In the genomic region with DNA sequence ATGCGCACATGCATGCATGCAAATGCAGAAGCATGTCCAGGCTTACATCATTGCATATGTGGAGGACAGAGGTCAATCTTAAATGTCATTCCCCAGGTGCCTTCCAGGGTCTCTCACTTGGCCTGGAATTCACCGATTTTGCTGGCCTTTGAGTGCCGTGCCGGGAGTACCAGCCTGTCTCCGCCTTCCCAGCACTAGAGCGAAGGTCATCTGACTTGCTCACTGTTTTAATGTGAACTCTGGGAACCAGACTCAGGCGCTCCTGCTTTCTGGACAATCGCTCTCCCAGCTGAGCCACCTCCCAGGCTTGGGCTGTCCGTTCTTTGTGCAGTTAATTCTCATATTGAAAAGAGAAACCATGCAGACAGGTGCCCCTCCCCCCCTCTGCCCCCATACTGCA, we compare ENCODE assay signal across 39 mouse cellular contexts. TPM values are rescaled to one million over a fixed set of nuclear protein-coding genes. Genes with fewer than 3 reads are reported as not detected.
DNase-seq lines count a peak whose midpoint lies in the region; ATAC-seq lines count a peak whose summit lies in the region.
"Had no signal": no experiment of that assay in that cellular context is flagged by ENCODE, and none has a peak within 500 bp of the region (broad histone marks: within the 10 kb centered on the region; RNA-seq: fewer than 3 reads in every experiment).

No protein-coding gene starts in this region.

- no peak for DNase-seq in forebrain, embryonic 11.5 days (ENCODE audit: low spot score)
- DNase-seq in kidney, postnatal 14 days = peak; percentile 18
- no peak for DNase-seq in midbrain, embryonic 11.5 days (ENCODE audit: low spot score, missing footprints)
- DNase-seq: adrenal gland, postnatal 25 days; cerebellum, adult 2 months; forebrain, postnatal 0 days; heart, adult 2 months; heart, postnatal 4 days; kidney, adult 18-20 months; lung, adult 18-20 months; lung, postnatal 4 days; spleen, adult 18-20 months; thymus, postnatal 14 days had no signal

- no peak for ATAC-seq in forebrain, embryonic 15.5 days (replicated peaks)
- ATAC-seq in forebrain, embryonic 11.5 days (replicated peaks; ENCODE audit: low FRiP score) = no peak
- no peak for ATAC-seq in kidney, embryonic 15.5 days (replicated peaks; ENCODE audit: low FRiP score)
- no peak for ATAC-seq in midbrain, embryonic 12.5 days (ENCODE audit: low FRiP score, low read depth)
- no peak for ATAC-seq in midbrain, embryonic 11.5 days (ENCODE audit: low FRiP score)
- no peak for ATAC-seq in megakaryocyte, adult 5-6 weeks (ENCODE audit: poor library complexity, severe bottlenecking)
- ATAC-seq: CD4-positive, CD25-positive, alpha-beta regulatory T cell, adult 4 months; forebrain, postnatal 0 days; liver, embryonic 12.5 days; lung, postnatal 0 days had no signal

- H3K4me1 ChIP-seq in forebrain, embryonic 15.5 days = peaks cover 24% of the 10 kb centered on the region
- H3K4me1 ChIP-seq in forebrain, embryonic 11.5 days (replicated peaks; ENCODE audit: control insufficient read depth, insufficient read depth, low read length) = peaks cover 7% of the 10 kb centered on the region
- H3K4me1 ChIP-seq in kidney, embryonic 15.5 days = no peaks in the 10 kb centered on the region
- H3K4me1 ChIP-seq in midbrain, embryonic 12.5 days = peaks cover 27% of the 10 kb centered on the region
- no peaks in the 10 kb centered on the region for H3K4me1 ChIP-seq in midbrain, embryonic 11.5 days (ENCODE audit: control insufficient read depth, insufficient read depth, low read length)
- H3K4me1 ChIP-seq: heart, embryonic 12.5 days had no signal

- no peak overlapping the region for H3K9ac ChIP-seq in forebrain, embryonic 15.5 days (replicated peaks)
- no peak overlapping the region for H3K9ac ChIP-seq in forebrain, embryonic 11.5 days (ENCODE audit: low read length)
- H3K9ac ChIP-seq in kidney, embryonic 15.5 days = no peak overlapping the region
- H3K9ac ChIP-seq in midbrain, embryonic 12.5 days (replicated peaks) = no peak overlapping the region
- H3K9ac ChIP-seq in midbrain, embryonic 11.5 days (ENCODE audit: low read length) = no peak overlapping the region
- H3K9ac ChIP-seq: forebrain, postnatal 0 days; heart, embryonic 12.5 days; hindbrain, embryonic 15.5 days; liver, embryonic 12.5 days had no signal

- no peak overlapping the region for H3K4me2 ChIP-seq in forebrain, embryonic 15.5 days (replicated peaks)
- H3K4me2 ChIP-seq in forebrain, embryonic 11.5 days (ENCODE audit: low read depth, low read length, severe bottlenecking) = no peak overlapping the region
- H3K4me2 ChIP-seq in kidney, embryonic 15.5 days = no peak overlapping the region
- no peak overlapping the region for H3K4me2 ChIP-seq in midbrain, embryonic 12.5 days (replicated peaks)
- no peak overlapping the region for H3K4me2 ChIP-seq in midbrain, embryonic 11.5 days
- H3K4me2 ChIP-seq: heart, embryonic 12.5 days; hindbrain, embryonic 15.5 days; liver, embryonic 12.5 days had no signal

- no peaks in the 10 kb centered on the region for H3K27me3 ChIP-seq in forebrain, embryonic 15.5 days
- H3K27me3 ChIP-seq in forebrain, embryonic 11.5 days (ENCODE audit: control insufficient read depth, insufficient read depth, low read length) = no peaks in the 10 kb centered on the region
- H3K27me3 ChIP-seq in kidney, embryonic 15.5 days = peaks cover 17% of the 10 kb centered on the region
- no peaks in the 10 kb centered on the region for H3K27me3 ChIP-seq in midbrain, embryonic 12.5 days
- no peaks in the 10 kb centered on the region for H3K27me3 ChIP-seq in midbrain, embryonic 11.5 days (ENCODE audit: control insufficient read depth, insufficient read depth, low read length)
- H3K27me3 ChIP-seq: heart, embryonic 12.5 days; hindbrain, embryonic 15.5 days had no signal

- H3K4me3 ChIP-seq in forebrain, embryonic 15.5 days = no peak overlapping the region
- no peak overlapping the region for H3K4me3 ChIP-seq in forebrain, embryonic 11.5 days (ENCODE audit: low read depth, low read length)
- no peak overlapping the region for H3K4me3 ChIP-seq in kidney, embryonic 15.5 days (replicated peaks)
- no peak overlapping the region for H3K4me3 ChIP-seq in midbrain, embryonic 12.5 days
- no peak overlapping the region for H3K4me3 ChIP-seq in midbrain, embryonic 11.5 days (ENCODE audit: low read depth, low read length)
- H3K4me3 ChIP-seq: erythroblast, embryonic 14.5 days; heart, adult 2 months; heart, embryonic 12.5 days; hindbrain, embryonic 15.5 days; liver, embryonic 12.5 days had no signal

- 58% methylated on average over 9 of the region's 9 CpGs for WGBS in forebrain, embryonic 15.5 days
- WGBS in forebrain, embryonic 11.5 days = 66% methylated on average over 9 of the region's 9 CpGs
- WGBS in kidney, embryonic 15.5 days = 75% methylated on average over 9 of the region's 9 CpGs
- whole genome bisulfite sequencing in midbrain, embryonic 12.5 days = 61% methylated on average over 9 of the region's 9 CpGs
- WGBS in midbrain, embryonic 11.5 days = 66% methylated on average over 9 of the region's 9 CpGs

- H3K9me3 ChIP-seq in forebrain, embryonic 15.5 days = no peaks in the 10 kb centered on the region
- H3K9me3 ChIP-seq in forebrain, embryonic 11.5 days (ENCODE audit: control insufficient read depth, low read length) = peaks cover 4% of the 10 kb centered on the region; the same call in 1 of the 2 replicates
- H3K9me3 ChIP-seq in kidney, embryonic 15.5 days (replicated peaks) = no peaks in the 10 kb centered on the region
- no peaks in the 10 kb centered on the region for H3K9me3 ChIP-seq in midbrain, embryonic 12.5 days
- no peaks in the 10 kb centered on the region for H3K9me3 ChIP-seq in midbrain, embryonic 11.5 days (ENCODE audit: control insufficient read depth, low read length)
- H3K9me3 ChIP-seq: hindbrain, embryonic 15.5 days; liver, embryonic 12.5 days had no signal

- peak overlapping the region; percentile 3; the same call in 1 of the 2 replicates for H3K27ac ChIP-seq in forebrain, embryonic 15.5 days (replicated peaks)
- H3K27ac ChIP-seq in forebrain, embryonic 11.5 days (ENCODE audit: low read depth, low read length) = no peak overlapping the region
- H3K27ac ChIP-seq in kidney, embryonic 15.5 days = no peak overlapping the region
- peak overlapping the region; percentile 65 for H3K27ac ChIP-seq in midbrain, embryonic 12.5 days (replicated peaks)
- no peak overlapping the region for H3K27ac ChIP-seq in midbrain, embryonic 11.5 days (ENCODE audit: low read depth, low read length)
- H3K27ac ChIP-seq: heart, adult 2 months; hindbrain, embryonic 15.5 days; kidney, postnatal 0 days; liver, embryonic 12.5 days had no signal

- peaks cover 41% of the 10 kb centered on the region for H3K36me3 ChIP-seq in forebrain, embryonic 15.5 days
- H3K36me3 ChIP-seq in forebrain, embryonic 11.5 days (ENCODE audit: control insufficient read depth, insufficient read depth, low read length) = peaks cover 6% of the 10 kb centered on the region; the same call in 1 of the 2 replicates
- peaks cover 22% of the 10 kb centered on the region for H3K36me3 ChIP-seq in kidney, embryonic 15.5 days
- H3K36me3 ChIP-seq in midbrain, embryonic 12.5 days = peaks cover 64% of the 10 kb centered on the region
- peaks cover 3% of the 10 kb centered on the region; the same call in 1 of the 2 replicates for H3K36me3 ChIP-seq in midbrain, embryonic 11.5 days (ENCODE audit: control insufficient read depth, insufficient read depth, low read length)
- H3K36me3 ChIP-seq: liver, embryonic 12.5 days had no signal

RNA-seq across cellular contexts. Expression of gene Dusp3, which starts 19.5 kb away (rescaled TPM):
- polyA plus RNA-seq in forebrain, embryonic 15.5 days (2015; fragmentation: Nextera tagmentation; extraction: Ambion mirVana) = 11.0 and 13.0 TPM in 2 replicates
- 10.4 and 11.6 TPM in 2 replicates for polyA plus RNA-seq in forebrain, embryonic 11.5 days (2014; fragmentation: Nextera tagmentation; extraction: Ambion mirVana)
- 32.8 and 33.8 TPM in 2 replicates for polyA plus RNA-seq in kidney, embryonic 15.5 days (2015; fragmentation: Nextera tagmentation; extraction: Ambion mirVana)
- polyA plus RNA-seq in midbrain, embryonic 12.5 days (2016; fragmentation: Nextera tagmentation; extraction: Ambion mirVana) = 9.3 and 9.6 TPM in 2 replicates
- 11.1 and 11.6 TPM in 2 replicates for polyA plus RNA-seq in midbrain, embryonic 11.5 days (2014; fragmentation: Nextera tagmentation; extraction: Ambion mirVana)
- total RNA-seq in megakaryocyte, adult 5-6 weeks (2015) = 24.9 and 30.3 TPM in 2 replicates
- total RNA-seq in megakaryocyte, adult 5-6 weeks (2017) = 21.9 and 25.2 TPM in 2 replicates

RNA-seq across cellular contexts. Expression of gene Mpp3, which starts 22.0 kb away (rescaled TPM):
- polyA plus RNA-seq in forebrain, embryonic 15.5 days (2015; fragmentation: Nextera tagmentation; extraction: Ambion mirVana) = 46.2 and 48.5 TPM in 2 replicates
- polyA plus RNA-seq in forebrain, embryonic 11.5 days (2014; fragmentation: Nextera tagmentation; extraction: Ambion mirVana) = 22.1 and 24.1 TPM in 2 replicates
- polyA plus RNA-seq in kidney, embryonic 15.5 days (2015; fragmentation: Nextera tagmentation; extraction: Ambion mirVana) = 7.8 and 11.0 TPM in 2 replicates
- 32.1 and 33.2 TPM in 2 replicates for polyA plus RNA-seq in midbrain, embryonic 12.5 days (2016; fragmentation: Nextera tagmentation; extraction: Ambion mirVana)
- 14.4 and 15.5 TPM in 2 replicates for polyA plus RNA-seq in midbrain, embryonic 11.5 days (2014; fragmentation: Nextera tagmentation; extraction: Ambion mirVana)
- total RNA-seq in megakaryocyte, adult 5-6 weeks (2015) = not detected in 2 replicates
- not detected in 2 replicates for total RNA-seq in megakaryocyte, adult 5-6 weeks (2017)
- total RNA-seq: megakaryocyte-erythroid progenitor cell, adult 5-6 weeks; neutrophil, adult 5-6 weeks had no signal
- polyA plus RNA-seq: erythroblast, embryonic 14.5 days had no signal

RNA-seq across cellular contexts. Expression of gene Cfap97d1, which starts 22.2 kb away (rescaled TPM):
- polyA plus RNA-seq in forebrain, embryonic 15.5 days (2015; fragmentation: Nextera tagmentation; extraction: Ambion mirVana) = not detected in 2 replicates
- not detected in 2 replicates for polyA plus RNA-seq in forebrain, embryonic 11.5 days (2014; fragmentation: Nextera tagmentation; extraction: Ambion mirVana)
- polyA plus RNA-seq in kidney, embryonic 15.5 days (2015; fragmentation: Nextera tagmentation; extraction: Ambion mirVana) = not detected in 2 replicates
- not detected in 2 replicates for polyA plus RNA-seq in midbrain, embryonic 12.5 days (2016; fragmentation: Nextera tagmentation; extraction: Ambion mirVana)
- polyA plus RNA-seq in midbrain, embryonic 11.5 days (2014; fragmentation: Nextera tagmentation; extraction: Ambion mirVana) = not detected in 2 replicates
- total RNA-seq in megakaryocyte, adult 5-6 weeks (2015) = not detected in 2 replicates
- total RNA-seq in megakaryocyte, adult 5-6 weeks (2017) = not detected in 2 replicates
- total RNA-seq: adrenal gland, postnatal 25 days; forebrain, postnatal 0 days; gastrocnemius, adult 8-10 months; gastrocnemius, postnatal 4 days; heart, adult 2 months; heart, postnatal 4 days; layer of hippocampus, adult 18-20 months; layer of hippocampus, postnatal 10 days; left cerebral cortex, adult 18-20 months; left cerebral cortex, postnatal 14 days; megakaryocyte-erythroid progenitor cell, adult 5-6 weeks; neutrophil, adult 5-6 weeks had no signal
- polyA plus RNA-seq: CD4-positive, CD25-positive, alpha-beta regulatory T cell, adult 4 months; cerebellum, adult 2 months; cortical plate, adult 2 months; embryonic facial prominence, embryonic 14.5 days; erythroblast, embryonic 14.5 days; forebrain, postnatal 0 days; heart, adult 2 months; heart, embryonic 12.5 days; heart, postnatal 0 days; hindbrain, embryonic 15.5 days; kidney, postnatal 0 days; limb, embryonic 11.5 days; liver, embryonic 12.5 days; neural tube, embryonic 11.5 days; stomach, embryonic 16.5 days; urinary bladder, adult 2 months had no signal

RNA-seq across cellular contexts. Expression of gene Cd300lg, which starts 35.0 kb away (rescaled TPM):
- 0.11 and 0.34 TPM in 2 replicates for polyA plus RNA-seq in forebrain, embryonic 15.5 days (2015; fragmentation: Nextera tagmentation; extraction: Ambion mirVana)
- polyA plus RNA-seq in forebrain, embryonic 11.5 days (2014; fragmentation: Nextera tagmentation; extraction: Ambion mirVana) = 0.20 and 0.37 TPM in 2 replicates
- 0.82 and 1.1 TPM in 2 replicates for polyA plus RNA-seq in kidney, embryonic 15.5 days (2015; fragmentation: Nextera tagmentation; extraction: Ambion mirVana)
- polyA plus RNA-seq in midbrain, embryonic 12.5 days (2016; fragmentation: Nextera tagmentation; extraction: Ambion mirVana) = 0.19 and 0.34 TPM in 2 replicates
- polyA plus RNA-seq in midbrain, embryonic 11.5 days (2014; fragmentation: Nextera tagmentation; extraction: Ambion mirVana) = 0.11 and 0.19 TPM in 2 replicates
- 56.1 and 63.1 TPM in 2 replicates for total RNA-seq in megakaryocyte, adult 5-6 weeks (2015)
- 37.9 and 40.4 TPM in 2 replicates for total RNA-seq in megakaryocyte, adult 5-6 weeks (2017)
- total RNA-seq: layer of hippocampus, adult 18-20 months; left cerebral cortex, postnatal 14 days had no signal
- polyA plus RNA-seq: CD4-positive, CD25-positive, alpha-beta regulatory T cell, adult 4 months; erythroblast, embryonic 14.5 days had no signal

RNA-seq across cellular contexts. Expression of gene Sost, which starts 39.5 kb away (rescaled TPM):
- polyA plus RNA-seq in forebrain, embryonic 15.5 days (2015; fragmentation: Nextera tagmentation; extraction: Ambion mirVana) = not detected in 2 replicates
- not detected in 2 replicates for polyA plus RNA-seq in forebrain, embryonic 11.5 days (2014; fragmentation: Nextera tagmentation; extraction: Ambion mirVana)
- polyA plus RNA-seq in kidney, embryonic 15.5 days (2015; fragmentation: Nextera tagmentation; extraction: Ambion mirVana) = 0.83 and 1.4 TPM in 2 replicates
- polyA plus RNA-seq in midbrain, embryonic 12.5 days (2016; fragmentation: Nextera tagmentation; extraction: Ambion mirVana) = 0.17 and 0.25 TPM in 2 replicates
- polyA plus RNA-seq in midbrain, embryonic 11.5 days (2014; fragmentation: Nextera tagmentation; extraction: Ambion mirVana) = not detected in 2 replicates
- not detected in 2 replicates for total RNA-seq in megakaryocyte, adult 5-6 weeks (2015)
- total RNA-seq in megakaryocyte, adult 5-6 weeks (2017) = not detected in 2 replicates
- total RNA-seq: adrenal gland, postnatal 25 days; forebrain, postnatal 0 days; gastrocnemius, adult 8-10 months; left cerebral cortex, adult 18-20 months; left cerebral cortex, postnatal 14 days; megakaryocyte-erythroid progenitor cell, adult 5-6 weeks; neutrophil, adult 5-6 weeks had no signal
- polyA plus RNA-seq: CD4-positive, CD25-positive, alpha-beta regulatory T cell, adult 4 months; embryonic facial prominence, embryonic 14.5 days; erythroblast, embryonic 14.5 days; forebrain, postnatal 0 days; lung, postnatal 0 days; neural tube, embryonic 11.5 days; stomach, embryonic 16.5 days had no signal

Comparison
In these comparisons a context has a peak if more than half of its experiments do, and no peak if none do; other contexts are left out.
1. H3K27ac ChIP-seq: peak in forebrain, embryonic 15.5 days (single experiment) and midbrain, embryonic 12.5 days (single experiment); none in forebrain, embryonic 11.5 days (single experiment), kidney, embryonic 15.5 days (single experiment) and midbrain, embryonic 11.5 days (single experiment).